Mouse (Mus musculus) urinary bladder, adult 18-20 months (tissue): Measurements from ENCODE around the gene Aatk.

Source experiments
- DNase-seq, 2 experiments: peaks; one replicate each; pipeline ENCODE4 v3.0.0; 2022; ENCODE audit warnings: low spot score in 2 of 2, mixed read lengths in 2 of 2

Gene Aatk

DNA sequence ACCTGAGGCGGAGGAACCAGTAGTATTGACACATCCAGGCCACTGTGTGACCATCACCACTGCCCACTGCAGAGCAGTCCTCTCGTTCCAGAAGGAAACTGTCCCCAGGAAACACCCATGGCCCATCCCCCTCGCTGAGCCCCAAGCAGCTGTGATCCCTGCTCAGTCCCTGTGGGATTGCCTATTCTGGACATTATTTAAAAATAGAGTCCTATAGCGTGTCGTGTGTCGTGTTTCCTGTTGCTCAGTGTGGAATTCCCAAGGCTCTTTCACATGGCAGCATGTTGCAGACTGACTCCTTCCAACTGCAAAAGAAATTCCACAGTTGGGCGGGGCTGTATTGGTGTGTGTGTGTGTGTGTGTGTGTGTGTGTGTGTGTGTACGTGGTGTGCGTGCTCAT lies 5.3 kb upstream of the Aatk start:
- DNase-seq, result no peak

GRCm38 (mm10) chr11:120051124-120051811 lies 4.3 kb upstream of the Aatk start:
- DNase-seq, result no peak

- no peak for DNase-seq
Measured at GRCm38 (mm10) chr11:120049067-120049466, 2.1 kb upstream of the Aatk start.

GRCm38 (mm10) chr11:120048252-120048556 lies 1.2 kb upstream of the Aatk start:
- DNase-seq, result no peak

- DNase-seq, result no peak
Measured at GRCm38 (mm10) chr11:120047531-120048251, 724 bp upstream of the Aatk start.

DNA sequence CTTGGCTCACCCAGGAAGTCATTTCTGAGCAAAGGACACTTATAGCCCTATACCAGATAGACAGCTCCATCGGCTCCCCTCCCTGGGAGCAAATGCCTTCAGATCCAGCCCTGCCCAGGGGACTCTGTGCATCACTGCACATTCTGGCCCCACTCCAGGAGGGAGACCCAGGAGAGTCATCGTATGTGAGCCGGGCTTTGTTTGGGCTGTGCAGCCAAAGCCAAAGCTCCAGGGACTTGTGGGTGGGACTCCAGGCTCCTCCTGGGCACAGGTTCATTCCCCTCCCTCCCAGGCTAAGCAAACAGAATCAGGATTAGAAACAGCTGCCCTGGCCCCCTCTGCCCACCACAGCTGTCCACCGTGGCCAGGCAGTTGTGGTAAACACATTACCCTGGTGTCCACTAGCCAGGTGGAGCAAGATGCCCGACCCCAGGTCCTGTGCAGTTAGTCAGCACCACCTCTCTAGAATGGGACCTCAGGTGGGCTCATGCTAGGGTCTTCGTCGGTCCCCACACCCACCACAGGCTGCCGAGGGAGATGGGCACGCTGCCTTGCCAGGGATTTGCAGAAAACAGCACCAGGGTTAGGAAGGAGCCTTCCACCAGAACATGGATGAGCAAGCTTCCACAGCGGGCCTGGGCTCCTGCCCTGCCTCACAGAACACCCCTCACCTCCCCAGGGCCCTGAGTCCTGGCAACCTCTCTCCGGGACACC lies 971 bp downstream of the Aatk start:
- DNase-seq, result no peak

GRCm38 (mm10) chr11:120045341-120045740 lies 1.6 kb downstream of the Aatk start:
- no peak for DNase-seq

DNA sequence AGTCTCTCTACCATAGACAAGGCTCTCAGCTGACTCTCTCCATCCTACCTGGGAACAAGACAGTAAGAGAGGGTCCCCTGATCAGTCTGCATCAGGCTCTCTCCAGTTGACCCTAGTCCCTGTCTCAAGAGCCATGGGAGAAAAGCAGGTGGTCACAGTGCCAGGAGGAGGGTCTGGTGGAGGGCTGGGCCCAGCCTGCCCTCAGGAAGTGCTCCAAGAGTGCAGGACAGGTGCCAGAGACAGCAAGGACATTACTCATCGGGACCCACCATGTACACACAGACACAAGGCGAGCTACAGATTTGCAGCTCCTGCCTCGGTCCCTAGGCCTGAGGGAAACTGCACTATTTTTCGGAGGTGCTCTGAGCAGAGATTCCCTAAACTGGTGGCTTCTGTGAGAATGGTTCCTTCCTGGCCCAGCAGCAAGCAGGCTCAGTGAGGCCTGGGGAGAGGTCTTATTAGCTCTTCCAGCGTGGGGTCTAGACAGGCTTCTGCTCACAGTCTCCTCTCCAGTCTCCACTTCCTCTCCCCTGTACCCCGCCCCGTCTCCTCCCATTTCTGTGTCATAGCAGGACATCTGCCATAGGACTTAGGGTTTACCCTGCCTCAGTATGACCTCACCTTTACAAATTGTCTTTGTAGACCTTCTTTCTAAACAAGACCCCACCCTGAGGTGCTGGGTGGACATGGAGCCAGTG lies 4.7 kb downstream of the Aatk start:
- DNase-seq, result no peak

DNA sequence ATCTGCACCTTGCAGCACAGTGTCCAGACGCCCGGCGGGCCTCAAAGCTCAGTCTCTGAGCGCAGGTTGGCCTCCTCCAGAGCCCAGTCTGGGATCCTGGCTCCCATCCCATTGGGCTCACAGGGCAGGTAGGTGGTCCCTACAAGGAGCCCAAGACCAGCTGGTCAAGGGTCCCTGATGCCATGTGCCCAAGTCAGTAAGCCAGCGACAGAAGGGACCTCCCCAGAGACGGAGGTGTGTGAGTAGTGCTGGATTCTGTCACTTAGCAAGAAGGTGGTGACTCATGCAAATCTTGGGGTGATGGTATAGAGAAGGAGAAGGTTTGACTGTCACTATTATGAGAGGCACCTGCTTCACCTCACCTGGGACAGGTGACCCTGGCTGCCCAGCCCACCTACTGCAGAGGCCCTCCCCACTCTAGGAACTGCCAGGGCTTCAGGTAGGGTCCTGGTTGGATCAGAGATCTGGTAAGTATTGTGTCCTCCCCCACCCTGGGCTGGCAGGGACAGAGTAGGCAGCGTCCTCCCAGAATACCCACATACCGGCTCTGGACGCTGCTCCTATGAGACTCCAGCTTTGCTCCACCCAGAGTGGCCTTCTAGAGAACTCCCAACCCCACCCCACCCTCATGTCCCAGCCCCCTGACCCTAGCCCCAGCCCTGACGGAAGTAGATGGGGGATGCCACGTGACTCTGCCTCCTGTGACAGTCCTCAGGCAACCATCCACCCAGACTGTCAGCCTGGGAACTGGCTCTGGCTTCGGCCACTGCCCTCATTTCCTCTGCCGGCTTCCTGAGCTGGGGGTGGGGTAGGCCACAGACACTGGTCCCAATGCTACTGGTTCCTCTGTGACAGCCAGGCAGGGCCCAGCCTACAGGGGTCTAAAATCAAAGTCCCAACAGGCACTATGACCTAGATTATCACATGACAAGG lies 5.5 kb downstream of the Aatk start:
- DNase-seq, result no peak

DNA sequence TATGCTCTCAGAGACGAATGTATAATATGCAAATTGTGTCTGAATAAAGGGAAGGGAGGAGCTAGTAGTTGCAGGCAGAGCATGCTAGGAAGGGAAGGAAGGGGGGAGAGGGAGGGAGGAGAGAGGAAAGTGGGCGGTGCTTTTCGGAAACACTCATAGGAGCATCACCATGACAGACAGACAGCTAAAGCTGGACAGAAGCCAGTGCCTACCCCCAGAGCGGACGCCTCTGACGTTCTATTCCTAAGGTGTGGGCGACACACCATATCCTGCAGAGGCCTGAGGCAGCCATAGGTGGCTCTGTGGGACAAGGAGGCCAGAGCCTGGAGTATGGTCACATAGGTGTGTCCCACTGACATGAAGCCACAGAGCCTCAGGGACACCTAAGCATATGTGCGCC lies 6.5 kb downstream of the Aatk start:
- no peak for DNase-seq

- DNase-seq, result no peak
Measured at GRCm38 (mm10) chr11:120039581-120039980, 7.4 kb downstream of the Aatk start.

DNA sequence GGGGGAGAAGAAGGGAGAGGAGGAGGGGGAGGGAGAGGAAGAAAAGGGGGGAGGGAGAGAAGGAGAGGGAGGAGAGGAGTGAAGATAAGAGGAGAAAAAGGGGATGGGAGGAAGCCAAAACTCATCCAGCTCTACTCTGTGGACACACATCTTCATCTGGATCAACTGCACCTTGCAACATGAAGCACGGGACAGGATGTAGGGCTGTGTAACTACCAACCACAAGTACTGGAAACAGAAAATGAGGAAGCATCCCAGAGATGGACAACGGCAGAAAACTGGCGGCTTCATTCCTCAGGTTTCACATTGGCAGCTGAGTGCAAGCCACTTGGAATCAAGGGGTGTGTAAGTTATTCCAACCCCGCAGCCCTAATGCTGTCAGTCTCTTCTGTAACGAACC lies 12.2 kb downstream of the Aatk start:
- DNase-seq, result no peak

DNA sequence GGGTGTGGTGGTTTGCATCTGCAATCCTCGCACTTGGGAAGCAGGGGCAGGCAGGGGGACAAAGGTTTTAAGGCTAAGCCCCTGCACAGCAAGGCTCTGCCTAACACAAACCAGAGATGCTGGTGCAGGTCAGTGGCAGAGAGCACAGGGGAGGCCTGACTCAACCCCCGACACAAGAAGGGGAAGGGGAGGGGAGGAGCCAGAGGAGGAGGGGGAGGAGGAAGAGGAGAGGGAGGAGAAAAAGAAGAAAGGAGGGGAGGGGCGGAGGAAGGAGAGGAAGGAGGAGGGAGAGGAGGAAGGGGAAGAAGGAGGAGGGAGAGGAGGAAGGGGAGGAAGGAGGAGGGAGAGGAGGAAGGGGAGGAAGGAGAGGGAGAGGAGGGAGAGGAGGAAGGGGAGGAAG lies 12.7 kb downstream of the Aatk start:
- DNase-seq, result no peak

DNA sequence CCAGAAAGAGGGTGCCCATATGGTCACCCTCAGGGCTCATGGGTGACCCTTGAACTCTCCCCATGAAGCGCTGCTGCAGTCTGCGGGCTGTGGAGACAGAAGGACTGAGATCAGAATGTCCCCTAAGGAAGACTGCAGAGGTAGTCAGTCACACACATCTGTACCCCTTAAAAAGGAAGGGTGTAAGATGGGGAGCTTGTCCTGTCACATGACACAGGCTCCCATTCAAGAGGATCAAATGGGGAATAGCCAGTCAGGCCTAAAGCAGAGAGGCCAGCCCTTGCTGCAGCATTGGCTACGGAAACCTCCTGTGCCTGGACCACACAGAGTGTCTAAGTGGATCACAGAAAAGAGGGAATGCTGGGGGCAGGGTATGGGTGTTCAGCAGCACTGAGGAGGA lies 13.5 kb downstream of the Aatk start:
- no peak for DNase-seq

- DNase-seq, result no peak
Measured at GRCm38 (mm10) chr11:120032052-120032451, 14.9 kb downstream of the Aatk start.

GRCm38 (mm10) chr11:120030145-120030901 lies 16.6 kb downstream of the Aatk start:
- no peak for DNase-seq

GRCm38 (mm10) chr11:120029431-120030144 lies 17.4 kb downstream of the Aatk start:
- DNase-seq, result no peak

GRCm38 (mm10) chr11:120028319-120029092 lies 18.5 kb downstream of the Aatk start:
- DNase-seq, result no peak

DNA sequence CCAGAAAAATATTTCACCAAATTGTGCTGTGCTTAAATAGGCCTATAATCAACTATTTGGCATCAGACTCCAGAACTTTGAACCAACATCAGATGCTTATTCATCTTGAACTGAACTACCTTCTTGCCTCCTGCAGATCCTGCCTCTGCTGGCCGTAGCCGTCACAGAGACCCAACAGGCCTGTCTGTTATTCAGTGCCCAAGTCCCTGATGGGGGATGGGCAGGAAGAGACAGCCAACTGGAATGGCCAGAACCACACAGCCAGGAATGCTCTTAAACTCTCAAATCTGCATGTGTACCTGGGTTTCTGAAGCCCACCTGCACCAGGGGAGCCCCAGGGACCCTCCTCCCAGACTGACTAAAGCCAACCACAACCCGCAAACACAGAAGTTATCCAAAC lies 20.0 kb downstream of the Aatk start:
- no peak for DNase-seq
